Mouse (Mus musculus) adrenal gland, postnatal 4 days (tissue): ENCODE data around the gene Cib1. TPM values are rescaled to one million over a fixed set of nuclear protein-coding genes. Genes with fewer than 3 reads are reported as not detected.

Experiments
- DNase-seq, 2 experiments: peaks; one replicate each; pipeline ENCODE4 v3.0.0; 2021 to 2022; ENCODE audit warnings: low spot score in 2 of 2, mixed read lengths in 2 of 2
- total RNA-seq, 2 experiments: library from RNA; stranded (reverse); gene quantifications; 2 replicates each; pipeline ENCODE4 v1.2.3; 2021

Cib1 gene
- total RNA-seq, 2 experiments from 2014 or later, result 50.5 to 52.1 TPM

- no peak for DNase-seq
Measured at GRCm38 (mm10) chr7:80186021-80186420, 46.6 kb downstream of the Cib1 start.

DNA sequence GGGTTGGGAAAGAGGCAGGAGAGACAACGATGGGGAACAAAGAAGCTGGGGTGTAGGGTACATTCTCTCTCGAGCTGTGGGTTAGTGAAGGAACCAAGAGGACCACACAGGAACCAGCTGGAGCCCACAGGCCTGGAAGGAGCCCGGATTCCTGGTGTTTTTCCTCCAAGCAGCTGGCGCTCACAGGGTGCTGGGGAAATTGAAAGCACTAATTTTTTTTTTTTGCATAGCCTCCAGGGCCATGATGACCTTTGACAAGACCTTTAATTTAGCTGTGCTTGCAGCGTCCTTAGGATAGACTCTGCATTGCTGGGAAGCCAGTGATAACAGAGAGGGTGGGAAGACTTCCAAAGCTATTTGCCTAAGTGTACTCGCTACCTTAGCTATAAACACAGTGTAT, 47.6 kb downstream of the Cib1 start:
- DNase-seq, result no peak

GRCm38 (mm10) chr7:80184551-80184950, 48.1 kb downstream of the Cib1 start:
- DNase-seq, result no peak

DNA sequence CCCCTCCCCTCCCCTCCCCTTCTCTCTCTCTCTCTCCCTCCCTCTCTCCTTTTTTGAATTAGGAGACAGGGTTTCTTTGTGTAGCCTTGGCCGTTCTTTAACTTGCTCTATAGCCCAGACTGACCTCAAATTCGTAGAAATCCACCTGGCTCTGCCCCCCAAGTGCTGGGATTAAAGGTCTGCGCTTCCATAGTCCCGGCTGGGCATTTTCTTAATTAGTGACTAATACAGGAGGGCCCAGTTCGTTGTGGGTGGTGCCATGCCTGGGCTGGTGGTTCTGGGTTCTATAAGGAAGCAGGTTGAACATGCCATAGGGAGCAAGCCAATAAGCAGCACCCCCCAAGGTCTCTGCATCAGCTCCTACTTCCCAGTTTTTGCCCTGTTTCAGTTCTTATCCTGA, 48.6 kb downstream of the Cib1 start:
- DNase-seq, result no peak

DNA sequence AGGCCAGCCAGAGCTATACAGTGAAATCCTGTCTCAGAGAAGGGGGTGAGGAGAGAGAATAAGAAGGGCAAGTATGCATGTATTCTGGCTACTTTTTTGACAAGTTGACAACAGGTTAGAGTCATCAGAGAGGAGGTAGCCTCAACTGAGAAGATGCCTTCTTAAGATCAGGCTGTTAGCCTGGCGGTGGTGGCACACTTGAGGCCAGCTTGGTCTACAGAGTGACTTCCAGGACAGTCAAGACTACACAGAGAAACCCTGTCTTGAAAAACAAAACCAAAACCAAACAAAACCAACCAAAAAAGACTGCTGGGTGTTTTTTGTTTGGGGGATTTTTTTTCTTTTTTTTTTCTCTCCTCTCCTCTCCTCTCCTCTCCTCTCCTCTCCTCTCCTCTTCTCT, 49.1 kb downstream of the Cib1 start:
- DNase-seq, result no peak

DNA sequence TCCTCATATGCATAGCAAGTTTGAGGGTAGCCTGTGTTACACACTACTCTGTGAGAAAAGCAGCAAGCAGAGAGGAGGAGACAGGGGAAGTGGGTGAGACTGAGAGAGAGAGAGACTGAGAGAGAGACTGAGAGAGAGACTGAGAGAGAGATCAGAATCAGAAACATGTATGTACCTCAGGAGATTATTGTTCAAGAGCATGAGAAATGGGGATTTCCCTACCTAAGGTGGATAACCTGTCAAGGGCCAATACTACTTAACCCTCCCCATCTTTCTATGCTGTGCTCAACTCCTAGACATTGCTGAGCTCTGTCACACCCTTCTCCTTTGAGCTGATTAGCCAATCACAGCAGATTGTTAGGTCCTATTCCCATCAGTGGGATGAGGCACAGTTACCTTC, 50.5 kb downstream of the Cib1 start:
- DNase-seq, result no peak

- DNase-seq, result no peak
Measured at GRCm38 (mm10) chr7:80181078-80181477, 51.5 kb downstream of the Cib1 start.

DNA sequence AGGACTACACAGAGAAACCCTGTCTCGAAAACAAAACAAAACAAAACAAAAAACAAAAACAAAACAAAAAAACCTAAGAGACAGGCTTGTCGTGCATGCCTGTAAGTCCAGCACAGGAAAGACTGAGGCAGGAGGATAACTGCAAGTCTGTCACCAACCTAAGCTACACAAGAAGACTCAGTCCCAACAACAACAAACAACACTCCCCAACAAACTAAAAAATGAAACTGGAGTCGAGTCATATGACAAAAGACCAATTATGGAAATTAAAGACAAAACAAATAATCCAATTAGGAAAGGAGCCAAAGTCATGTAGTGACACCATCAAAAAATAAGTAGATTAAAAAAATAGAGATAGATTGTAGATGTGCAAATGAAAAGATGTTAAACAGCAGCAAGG, 52.4 kb downstream of the Cib1 start:
- no peak for DNase-seq

DNA sequence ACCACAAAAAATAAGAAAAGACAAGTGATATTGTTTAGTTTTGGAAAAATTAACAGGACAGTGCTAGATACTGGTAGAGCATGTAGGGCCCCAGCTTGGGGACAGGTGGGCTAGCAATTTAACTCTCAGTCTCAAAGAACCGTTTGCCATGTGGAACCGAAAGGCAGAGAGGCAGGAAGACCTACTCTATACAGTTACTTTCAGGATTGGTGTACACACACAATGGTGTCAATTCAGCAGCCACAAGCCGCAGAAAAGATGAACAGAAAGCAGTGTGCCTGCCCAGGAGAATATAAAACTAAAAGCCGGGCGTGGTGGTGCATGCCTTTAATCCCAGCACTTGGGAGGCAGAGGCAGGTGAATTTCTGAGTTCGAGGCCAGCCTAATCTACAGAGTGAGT, 52.8 kb downstream of the Cib1 start:
- no peak for DNase-seq

DNA sequence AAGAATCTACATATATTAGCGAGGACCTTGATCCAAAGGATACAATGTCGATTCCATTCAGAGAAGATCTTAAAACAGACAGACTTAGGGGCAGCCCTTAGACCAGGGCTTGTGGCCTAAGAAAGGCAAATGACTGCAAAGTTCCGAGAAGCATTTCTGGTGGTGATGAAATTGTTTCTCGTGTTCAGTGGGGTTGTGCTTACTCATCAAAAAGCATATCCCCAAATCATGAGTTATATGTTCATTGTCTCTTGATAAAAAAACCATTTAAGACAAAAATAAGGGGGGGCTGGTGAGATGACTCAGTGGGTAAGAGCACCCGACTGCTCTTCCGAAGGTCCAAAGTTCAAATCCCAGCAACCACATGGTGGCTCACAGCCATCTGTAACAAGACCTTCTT, 53.3 kb downstream of the Cib1 start:
- DNase-seq, result no peak

GRCm38 (mm10) chr7:80178037-80178729, 54.4 kb downstream of the Cib1 start:
- no peak for DNase-seq

GRCm38 (mm10) chr7:80177438-80177837, 55.2 kb downstream of the Cib1 start:
- DNase-seq, result no peak

Other genes starting within 250 kb of the Cib1 start
- 10 to 100 TPM; 25.2 to 25.5 TPM for gene Zfp710, start 208.0 kb downstream of the Cib1 start, total RNA-seq
- gene Idh2, start 117.4 kb downstream of the Cib1 start, total RNA-seq, result 100 to 1,000 TPM; 275 to 289 TPM
- 10 to 100 TPM; 62.1 to 66.9 TPM for gene Sema4b, start 46.0 kb downstream of the Cib1 start, total RNA-seq
- 1 to 10 TPM; 5.0 to 5.1 TPM for gene Gdpgp1, start 52 bp upstream of the Cib1 start, total RNA-seq
- gene Ttll13, start 13.6 kb upstream of the Cib1 start, total RNA-seq, result 1 to 10 TPM; 3.2 to 4.5 TPM
- 10 to 100 TPM; 52.0 to 58.2 TPM for gene Ngrn, start 28.4 kb upstream of the Cib1 start, total RNA-seq
- gene Vps33b, start 36.8 kb upstream of the Cib1 start, total RNA-seq, result 10 to 100 TPM; 20.1 to 22.9 TPM
- 10 to 100 TPM; 54.3 to 63.7 TPM for gene Prc1, start 61.6 kb upstream of the Cib1 start, total RNA-seq
- gene Rccd1, start 91.6 kb upstream of the Cib1 start, total RNA-seq, result 10 to 100 TPM; 15.8 to 20.5 TPM
- 10 to 100 TPM; 43.6 to 53.5 TPM for gene Unc45a, start 108.2 kb upstream of the Cib1 start, total RNA-seq
- gene Hddc3, start 110.3 kb upstream of the Cib1 start, total RNA-seq, result 10 to 100 TPM; 41.8 to 42.4 TPM
- 100 to 1,000 TPM; 106 to 111 TPM for gene Man2a2, start 138.6 kb upstream of the Cib1 start, total RNA-seq
- 10 to 100 TPM; 19.3 to 21.1 TPM for gene Fes, start 155.1 kb upstream of the Cib1 start, total RNA-seq
- gene Furin, start 172.6 kb upstream of the Cib1 start, total RNA-seq, result 100 to 1,000 TPM; 137 to 140 TPM